Mouse (Mus musculus) embryonic facial prominence, embryonic 14.5 days (tissue): ENCODE measurements around the gene Nabp1. TPM values are rescaled to one million over a fixed set of nuclear protein-coding genes. Genes with fewer than 3 reads are reported as not detected.
"Not testable (repeated sequence)": the region's sequence is repeated elsewhere in the genome, so short reads cannot be mapped to it uniquely, and the experiment has no call there.

ENCODE experiments used
- ATAC-seq: fragments of 200-750 bp; cut with Nextera tagmentation; 2 replicates; pipeline ENCODE4 v1.8.0; 2017; ENCODE audit warnings: low read depth, moderate number of reproducible peaks, moderate TSS enrichment
- DNase-seq: peaks from one replicate; pipeline ENCODE4 v3.0.0-alpha.2; 2015; ENCODE audit warnings: low spot score
- H3K27ac ChIP-seq: fragments of 300-500 bp; sonication (generic); replicated peaks from 2 replicates; pipeline ENCODE4 v1.5.1; 2014; ENCODE audit warnings: low read depth, mild to moderate bottlenecking, low read length, moderate library complexity
- H3K27me3 ChIP-seq: fragments of 300-500 bp; sonication (generic); replicated peaks from 2 replicates; pipeline ENCODE4 v1.6.1; 2014; ENCODE audit warnings: low read length; ENCODE audit not compliant: control insufficient read depth, insufficient read depth
- H3K36me3 ChIP-seq: fragments of 300-500 bp; sonication (generic); 2 replicates; pipeline ENCODE4 v1.6.1; 2014; ENCODE audit warnings: low read length, mixed read lengths; ENCODE audit not compliant: control insufficient read depth, insufficient read depth
- H3K4me1 ChIP-seq: fragments of 300-500 bp; sonication (generic); 2 replicates; pipeline ENCODE4 v1.6.1; 2014; ENCODE audit warnings: antibody characterized with exemption, low read length; ENCODE audit not compliant: control insufficient read depth, insufficient read depth
- H3K4me2 ChIP-seq: fragments of 300-500 bp; sonication (generic); 2 replicates; pipeline ENCODE4 v1.6.1; 2014; ENCODE audit warnings: low read depth, mild to moderate bottlenecking, low read length, moderate library complexity, mixed read lengths
- H3K4me3 ChIP-seq: fragments of 300-500 bp; sonication (generic); 2 replicates; pipeline ENCODE4 v1.5.1; 2014; ENCODE audit warnings: low read depth, mild to moderate bottlenecking, low read length
- H3K9ac ChIP-seq: fragments of 300-500 bp; sonication (generic); 2 replicates; pipeline ENCODE4 v1.6.1; 2014; ENCODE audit warnings: low read depth, mild to moderate bottlenecking, low read length, moderate library complexity, mixed read lengths
- H3K9me3 ChIP-seq: fragments of 300-500 bp; sonication (generic); 2 replicates; pipeline ENCODE4 v1.6.1; 2016; ENCODE audit warnings: low read length; ENCODE audit not compliant: control insufficient read depth
- WGBS: fragments of 180-500 bp; shearing (Covaris S2); extraction: QIAGEN DNeasy Blood & Tissue Kit; methylation state at CpG from one replicate; pipeline ENCODE4 v1.1.7; 2014; 5-methylcytosine and 5-hydroxymethylcytosine counted together
- polyA plus RNA-seq: library from polyadenylated mRNA; unstranded; fragments of >200 nt; fragmentation: Nextera tagmentation; extraction: Ambion mirVana; gene quantifications from 2 replicates; pipeline ENCODE4 v1.2.1, GENCODE M21; 2014

Nabp1 gene
- polyA plus RNA-seq, 1 experiment from 2014 or later = 9.8 TPM

DNA sequence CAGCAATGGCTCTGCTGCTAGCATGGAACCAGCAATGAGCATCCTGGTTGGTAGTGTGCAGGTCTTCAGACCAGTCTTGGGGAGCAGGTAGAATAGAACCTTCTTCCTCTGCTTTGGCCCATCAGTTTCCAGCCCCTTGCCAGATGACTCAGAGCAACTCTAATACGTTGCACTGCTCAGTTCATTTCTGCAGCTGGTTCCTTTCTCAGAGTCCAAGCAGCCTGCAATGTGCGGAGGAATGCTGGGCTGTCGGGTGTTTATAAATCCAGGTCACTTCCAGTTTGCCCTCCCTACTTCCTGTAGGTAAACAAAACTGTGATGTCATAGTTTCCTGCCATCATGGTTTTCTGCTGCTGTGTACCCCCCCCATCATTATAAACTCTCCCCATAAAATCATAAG is 21.0 kb downstream of the Nabp1 start:
- 47% methylated on average over 3 of the region's 3 CpGs for WGBS
- H3K27ac ChIP-seq = no peak overlapping the region
- no peak overlapping the region for H3K4me2 ChIP-seq
- no peak overlapping the region for H3K4me3 ChIP-seq
- H3K27me3 ChIP-seq = no peaks in the 10 kb centered on the region
- no peak overlapping the region for H3K9ac ChIP-seq
- no peaks in the 10 kb centered on the region for H3K4me1 ChIP-seq
- ATAC-seq (no peak), DNase-seq (no peak)
- H3K36me3 ChIP-seq = no peaks in the 10 kb centered on the region
- H3K9me3 ChIP-seq = no peaks in the 10 kb centered on the region

DNA sequence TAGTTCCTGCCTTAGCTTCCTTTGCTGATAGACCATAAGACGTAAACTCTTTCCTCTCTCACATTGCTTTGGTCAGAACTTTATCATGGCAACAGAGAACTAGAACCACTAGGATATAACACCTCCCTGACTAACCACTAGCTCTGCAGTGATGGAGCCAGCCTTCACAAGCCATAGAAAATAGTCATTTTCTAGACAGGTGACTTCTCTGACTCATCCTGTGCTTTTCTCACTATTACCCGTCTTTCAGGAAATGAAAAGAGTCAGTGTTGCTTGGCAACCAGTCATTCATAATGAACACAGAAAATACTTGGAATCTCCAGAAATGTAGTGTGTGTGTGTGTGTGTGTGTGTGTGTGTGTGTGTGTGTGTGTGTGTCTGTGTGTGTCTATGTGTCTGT is 29.4 kb downstream of the Nabp1 start:
- ATAC-seq (no peak), DNase-seq (no peak)
- peaks cover 4% of the 10 kb centered on the region; the same call in 1 of the 2 replicates for H3K4me1 ChIP-seq
- H3K9me3 ChIP-seq = no peaks in the 10 kb centered on the region
- no peak overlapping the region for H3K9ac ChIP-seq
- no peaks in the 10 kb centered on the region for H3K36me3 ChIP-seq
- no peak overlapping the region for H3K27ac ChIP-seq
- H3K27me3 ChIP-seq = no peaks in the 10 kb centered on the region
- 57% methylated on average over 2 of the region's 2 CpGs for WGBS
- H3K4me3 ChIP-seq = no peak overlapping the region
- no peak overlapping the region for H3K4me2 ChIP-seq

GRCm38 (mm10) chr1:51445854-51446460 is 32.3 kb downstream of the Nabp1 start:
- no peaks in the 10 kb centered on the region for H3K9me3 ChIP-seq
- H3K27me3 ChIP-seq = no peaks in the 10 kb centered on the region
- H3K9ac ChIP-seq = 0 out of 2 replicates have a peak overlapping the region, but pooled peaks have one; percentile 5
- no peak overlapping the region for H3K4me3 ChIP-seq
- WGBS = 33% methylated on average over 9 of the region's 9 CpGs
- ATAC-seq (no peak), DNase-seq (peak; percentile 78)
- H3K27ac ChIP-seq = no peak overlapping the region; the same call in 1 of the 2 replicates
- H3K4me2 ChIP-seq = no peak overlapping the region
- H3K4me1 ChIP-seq = peaks cover 4% of the 10 kb centered on the region; the same call in 1 of the 2 replicates
- H3K36me3 ChIP-seq = no peaks in the 10 kb centered on the region

DNA sequence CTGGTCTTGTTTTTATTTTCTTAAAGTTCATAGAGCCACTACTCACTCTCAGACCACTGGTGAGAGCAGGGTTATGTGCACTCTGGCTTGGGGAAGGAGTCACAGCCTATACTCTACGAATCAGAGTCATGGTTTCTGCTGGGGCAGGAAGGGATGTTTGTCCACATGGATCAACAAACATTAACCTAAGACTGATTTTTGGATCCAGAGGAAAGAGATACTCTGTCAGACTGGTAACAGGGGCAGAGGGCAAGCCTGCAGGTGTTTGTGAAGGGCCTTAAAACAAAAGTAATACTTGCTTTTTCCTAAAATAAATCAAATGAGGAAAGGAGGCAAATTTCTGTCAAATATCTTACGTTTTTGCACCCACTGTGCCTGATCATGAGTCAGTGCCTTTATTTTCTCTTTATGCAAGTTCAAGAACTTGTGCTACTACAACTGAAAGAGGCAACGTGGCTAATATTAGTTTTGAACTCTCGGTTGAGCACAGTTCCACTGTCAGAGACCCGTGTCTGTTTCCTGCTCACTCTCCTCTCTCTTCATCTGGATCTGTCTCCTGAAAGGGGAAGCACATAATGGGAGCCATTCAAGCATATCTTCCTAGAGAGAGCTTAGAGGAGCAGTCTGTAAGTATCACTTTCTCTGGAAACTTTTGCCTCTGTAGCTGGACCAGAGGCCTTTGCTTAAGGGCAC is 32.9 kb downstream of the Nabp1 start:
- no peak overlapping the region for H3K4me2 ChIP-seq
- H3K27me3 ChIP-seq = no peaks in the 10 kb centered on the region
- no peaks in the 10 kb centered on the region for H3K36me3 ChIP-seq
- H3K27ac ChIP-seq = no peak overlapping the region; the same call in 1 of the 2 replicates
- no peak overlapping the region for H3K4me3 ChIP-seq
- no peak for DNase-seq
- no peak for ATAC-seq
- no peak overlapping the region for H3K9ac ChIP-seq
- no peaks in the 10 kb centered on the region for H3K9me3 ChIP-seq
- WGBS = 55% methylated on average over 5 of the region's 5 CpGs
- H3K4me1 ChIP-seq = peaks cover 4% of the 10 kb centered on the region; the same call in 1 of the 2 replicates

GRCm38 (mm10) chr1:51429775-51430174 is 48.5 kb downstream of the Nabp1 start:
- 11% methylated on average over 1 of the region's 1 CpGs for WGBS
- no peaks in the 10 kb centered on the region for H3K27me3 ChIP-seq

DNA sequence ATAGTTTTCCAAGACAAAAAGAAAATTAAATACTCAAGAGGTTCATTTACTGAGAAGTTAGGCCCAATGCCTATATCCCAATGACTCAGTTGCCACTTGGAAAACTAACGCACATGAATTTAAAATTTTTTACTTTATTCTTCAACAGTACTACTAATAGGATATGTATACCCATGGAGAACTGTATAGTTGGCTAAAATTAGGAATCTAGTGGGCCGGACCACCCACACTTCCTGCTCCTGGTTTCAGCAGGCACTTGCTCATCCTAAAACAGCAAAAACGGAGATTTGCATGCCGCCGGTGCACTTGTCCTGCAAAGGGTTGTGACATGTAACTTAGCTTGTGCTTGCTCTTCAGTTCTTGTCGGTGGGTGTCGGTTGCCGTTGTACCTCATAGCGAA is 51.9 kb downstream of the Nabp1 start:
- Histone ChIP-seq H3K4me3 (no peak overlapping the region), H3K27ac (no peak overlapping the region), H3K9ac (no peak overlapping the region), H3K27me3 (no peaks in the 10 kb centered on the region), H3K9me3 (no peaks in the 10 kb centered on the region), H3K4me1 (no peaks in the 10 kb centered on the region), H3K4me2 (no peak overlapping the region), H3K36me3 (no peaks in the 10 kb centered on the region)
- 95% methylated on average over 9 of the region's 9 CpGs for WGBS
- ATAC-seq = no peak
- DNase-seq = no peak

More at GRCm38 (mm10) chr1:51429775-51430174, 48.5 kb downstream of the Nabp1 start:
- no peaks in the 10 kb centered on the region for H3K4me1 ChIP-seq
- DNase-seq (no peak), ATAC-seq (no peak)
- no peak overlapping the region for H3K4me3 ChIP-seq
- H3K4me2 ChIP-seq = no peak overlapping the region
- no peaks in the 10 kb centered on the region for H3K9me3 ChIP-seq
- no peak overlapping the region for H3K9ac ChIP-seq
- H3K27ac ChIP-seq = no peak overlapping the region
- H3K36me3 ChIP-seq = no peaks in the 10 kb centered on the region

DNA sequence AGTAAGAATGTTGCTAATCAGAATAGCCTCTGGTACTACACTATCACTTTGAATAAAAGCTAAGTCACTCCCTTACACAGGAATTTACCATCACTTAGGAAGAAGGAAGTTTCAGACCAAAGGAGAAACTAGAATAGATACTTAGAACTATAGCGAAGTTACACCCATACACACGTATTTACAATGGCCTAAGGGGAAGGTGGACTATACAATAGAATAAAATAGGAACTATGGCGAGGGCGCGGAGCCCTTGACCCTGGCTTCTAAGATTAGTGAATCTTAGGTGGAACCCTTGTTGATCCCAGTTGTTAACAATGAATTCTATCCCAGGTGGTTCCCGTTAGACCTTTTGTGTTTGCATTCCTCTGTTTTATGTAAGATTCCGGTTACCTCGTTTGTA is 57.2 kb downstream of the Nabp1 start:
- not testable (repeated sequence) for H3K27ac ChIP-seq, H3K36me3 ChIP-seq, DNase-seq

GRCm38 (mm10) chr1:51418753-51419152 is 59.5 kb downstream of the Nabp1 start:
- no peak for ATAC-seq

More for the DNA sequence above, 57.2 kb downstream of the Nabp1 start:
- not testable (repeated sequence) for H3K4me2 ChIP-seq, H3K9ac ChIP-seq, H3K27me3 ChIP-seq, H3K9me3 ChIP-seq, H3K4me1 ChIP-seq, H3K4me3 ChIP-seq, ATAC-seq
- 93% methylated on average over 7 of the region's 8 CpGs for WGBS

More at GRCm38 (mm10) chr1:51418753-51419152, 59.5 kb downstream of the Nabp1 start:
- DNase-seq = peak; percentile 27
- Histone ChIP-seq H3K4me3 (no peak overlapping the region), H3K27ac (no peak overlapping the region), H3K27me3 (no peaks in the 10 kb centered on the region), H3K9ac (no peak overlapping the region), H3K4me2 (no peak overlapping the region), H3K9me3 (no peaks in the 10 kb centered on the region), H3K4me1 (no peaks in the 10 kb centered on the region), H3K36me3 (no peaks in the 10 kb centered on the region)
- 51% methylated on average over 5 of the region's 5 CpGs for WGBS
